Mouse (Mus musculus): ENCODE data around the gene Bend3.

GRCm38 (mm10) chr10:43534382-43534781, 55.8 kb downstream of the Bend3 start:
- TF ChIP-seq CTCF (IDR thresholded peaks at IDR 0.05; ENCODE audit: low read depth) (no peak), EP300 (optimal IDR thresholded peaks at IDR 0.05) (no peak)

All from stomach, postnatal 0 days (tissue).